Mouse (Mus musculus) small intestine, adult 2 months (tissue): Measurements from ENCODE around the gene 4931414P19Rik. TPM values are rescaled to one million over a fixed set of nuclear protein-coding genes. Genes with fewer than 3 reads are reported as not detected.

Source experiments
- H3K27ac ChIP-seq: fragments of 200-500 bp; 2 replicates; pipeline ENCODE4 v1.5.1; 2012; ENCODE audit warnings: low read depth, low read length, control low read depth, inconsistent platforms; ENCODE audit not compliant: insufficient read depth
- H3K27me3 ChIP-seq: fragments of 200-500 bp; 2 replicates; pipeline ENCODE4 v1.6.1; 2012; ENCODE audit warnings: mild to moderate bottlenecking, moderate library complexity, low read length, inconsistent platforms; ENCODE audit not compliant: control insufficient read depth, insufficient read depth
- H3K36me3 ChIP-seq: fragments of 200-500 bp; 2 replicates; pipeline ENCODE4 v1.6.1; 2012; ENCODE audit warnings: mild to moderate bottlenecking, low read length, control low read depth, inconsistent platforms; ENCODE audit not compliant: control insufficient read depth, insufficient read depth
- H3K4me1 ChIP-seq: fragments of 200-500 bp; 2 replicates; pipeline ENCODE4 v1.6.1; 2012; ENCODE audit warnings: low read length, inconsistent platforms, mixed read lengths; ENCODE audit not compliant: control insufficient read depth, insufficient read depth, insufficient read length
- H3K4me3 ChIP-seq: fragments of 200-500 bp; 2 replicates; pipeline ENCODE4 v1.5.1; 2012; ENCODE audit warnings: low read depth, mild to moderate bottlenecking, control low read depth, inconsistent platforms, low read length, moderate library complexity
- CTCF ChIP-seq: fragments of 200-500 bp; IDR thresholded peaks from 2 replicates; pipeline ENCODE4 v1.5.1; 2012; ENCODE audit warnings: low read depth, mild to moderate bottlenecking, control low read depth, inconsistent platforms, low read length, moderate library complexity, mixed read lengths; ENCODE audit not compliant: insufficient replicate concordance, insufficient read length; ENCODE audit errors: extremely low read depth
- POLR2A ChIP-seq: fragments of 200-500 bp; IDR thresholded peaks from 2 replicates; pipeline ENCODE4 v1.6.1; 2012; ENCODE audit warnings: low read depth, mild to moderate bottlenecking, control low read depth, inconsistent platforms, low read length, moderate library complexity
- WGBS: fragments of 180-500 bp; shearing (Covaris S2); methylation state at CpG from one replicate; pipeline ENCODE4 v1.1.7; 2018; 5-methylcytosine and 5-hydroxymethylcytosine counted together
- polyA plus RNA-seq: library from polyadenylated mRNA; depleted of rRNA; stranded (reverse); fragments of >200 nt; gene quantifications from 2 replicates; pipeline ENCODE4 v1.2.3, GENCODE M21; 2012

Gene 4931414P19Rik
- polyA plus RNA-seq, 1 experiment = 5.6 TPM

GRCm38 (mm10) chr14:54640121-54640520 lies 34.3 kb upstream of the 4931414P19Rik start:
- WGBS = 67% methylated on average over 4 of the region's 4 CpGs
- TF ChIP-seq CTCF (no peak), POLR2A (no peak)
- peaks cover 30% of the 10 kb centered on the region for H3K36me3 ChIP-seq
- H3K27me3 ChIP-seq = no peaks in the 10 kb centered on the region
- no peak overlapping the region for H3K27ac ChIP-seq
- no peak overlapping the region for H3K4me3 ChIP-seq
- no peaks in the 10 kb centered on the region; the same call in 1 of the 2 replicates for H3K4me1 ChIP-seq

GRCm38 (mm10) chr14:54638210-54638609 lies 32.4 kb upstream of the 4931414P19Rik start:
- Histone ChIP-seq H3K36me3 (peaks cover 12% of the 10 kb centered on the region), H3K27ac (no peak overlapping the region), H3K27me3 (no peaks in the 10 kb centered on the region), H3K4me3 (no peak overlapping the region), H3K4me1 (no peaks in the 10 kb centered on the region; the same call in 1 of the 2 replicates)
- 68% methylated on average over 5 of the region's 5 CpGs for WGBS
- TF ChIP-seq CTCF = no peak
- TF ChIP-seq POLR2A = no peak

GRCm38 (mm10) chr14:54636954-54637353 lies 31.2 kb upstream of the 4931414P19Rik start:
- no peaks in the 10 kb centered on the region for H3K27me3 ChIP-seq
- no peak for TF ChIP-seq POLR2A
- peak; percentile 87; the same call in 1 of the 2 replicates for TF ChIP-seq CTCF
- 48% methylated on average over 8 of the region's 8 CpGs for WGBS
- no peak overlapping the region for H3K4me3 ChIP-seq
- no peaks in the 10 kb centered on the region; the same call in 1 of the 2 replicates for H3K4me1 ChIP-seq
- no peak overlapping the region for H3K27ac ChIP-seq
- H3K36me3 ChIP-seq = peaks cover 5% of the 10 kb centered on the region; the same call in 1 of the 2 replicates

GRCm38 (mm10) chr14:54634182-54634581 lies 28.4 kb upstream of the 4931414P19Rik start:
- Histone ChIP-seq H3K4me1 (no peaks in the 10 kb centered on the region), H3K4me3 (no peak overlapping the region), H3K27me3 (no peaks in the 10 kb centered on the region), H3K27ac (no peak overlapping the region), H3K36me3 (peaks cover 5% of the 10 kb centered on the region; the same call in 1 of the 2 replicates)
- 70% methylated on average over 4 of the region's 4 CpGs for WGBS
- no peak for TF ChIP-seq CTCF
- no peak for TF ChIP-seq POLR2A

GRCm38 (mm10) chr14:54632252-54632651 lies 26.5 kb upstream of the 4931414P19Rik start:
- no peak overlapping the region for H3K27ac ChIP-seq
- H3K4me3 ChIP-seq = no peak overlapping the region
- H3K27me3 ChIP-seq = no peaks in the 10 kb centered on the region
- WGBS = 94% methylated on average over 37 of the region's 37 CpGs
- no peaks in the 10 kb centered on the region for H3K4me1 ChIP-seq
- H3K36me3 ChIP-seq = peaks cover 5% of the 10 kb centered on the region; the same call in 1 of the 2 replicates
- TF ChIP-seq POLR2A = no peak
- TF ChIP-seq CTCF = no peak

GRCm38 (mm10) chr14:54631240-54631599 lies 25.4 kb upstream of the 4931414P19Rik start:
- Histone ChIP-seq H3K36me3 (peaks cover 5% of the 10 kb centered on the region; the same call in 1 of the 2 replicates), H3K27me3 (no peaks in the 10 kb centered on the region), H3K4me3 (no peak overlapping the region), H3K4me1 (no peaks in the 10 kb centered on the region), H3K27ac (no peak overlapping the region)
- 87% methylated on average over 4 of the region's 4 CpGs for WGBS
- TF ChIP-seq POLR2A (no peak), CTCF (no peak)

- WGBS = 84% methylated on average over 11 of the region's 11 CpGs
- Histone ChIP-seq H3K36me3 (peaks cover 5% of the 10 kb centered on the region; the same call in 1 of the 2 replicates), H3K27ac (no peak overlapping the region), H3K4me1 (no peaks in the 10 kb centered on the region), H3K4me3 (no peak overlapping the region), H3K27me3 (no peaks in the 10 kb centered on the region)
- no peak for TF ChIP-seq POLR2A
- no peak for TF ChIP-seq CTCF
Measured at GRCm38 (mm10) chr14:54630583-54631239, 24.9 kb upstream of the 4931414P19Rik start.
